Mouse (Mus musculus) small intestine, adult 2 months (tissue): Measurements from ENCODE around the gene Srp68. TPM values are rescaled to one million over a fixed set of nuclear protein-coding genes. Genes with fewer than 3 reads are reported as not detected.

Experiments used
- H3K27ac ChIP-seq: fragments of 200-500 bp; 2 replicates; pipeline ENCODE4 v1.5.1; 2012; ENCODE audit warnings: low read depth, low read length, control low read depth, inconsistent platforms; ENCODE audit not compliant: insufficient read depth
- H3K27me3 ChIP-seq: fragments of 200-500 bp; 2 replicates; pipeline ENCODE4 v1.6.1; 2012; ENCODE audit warnings: mild to moderate bottlenecking, moderate library complexity, low read length, inconsistent platforms; ENCODE audit not compliant: control insufficient read depth, insufficient read depth
- H3K36me3 ChIP-seq: fragments of 200-500 bp; 2 replicates; pipeline ENCODE4 v1.6.1; 2012; ENCODE audit warnings: mild to moderate bottlenecking, low read length, control low read depth, inconsistent platforms; ENCODE audit not compliant: control insufficient read depth, insufficient read depth
- H3K4me1 ChIP-seq: fragments of 200-500 bp; 2 replicates; pipeline ENCODE4 v1.6.1; 2012; ENCODE audit warnings: low read length, inconsistent platforms, mixed read lengths; ENCODE audit not compliant: control insufficient read depth, insufficient read depth, insufficient read length
- H3K4me3 ChIP-seq: fragments of 200-500 bp; 2 replicates; pipeline ENCODE4 v1.5.1; 2012; ENCODE audit warnings: low read depth, mild to moderate bottlenecking, control low read depth, inconsistent platforms, low read length, moderate library complexity
- CTCF ChIP-seq: fragments of 200-500 bp; IDR thresholded peaks from 2 replicates; pipeline ENCODE4 v1.5.1; 2012; ENCODE audit warnings: low read depth, mild to moderate bottlenecking, control low read depth, inconsistent platforms, low read length, moderate library complexity, mixed read lengths; ENCODE audit not compliant: insufficient replicate concordance, insufficient read length; ENCODE audit errors: extremely low read depth
- POLR2A ChIP-seq: fragments of 200-500 bp; IDR thresholded peaks from 2 replicates; pipeline ENCODE4 v1.6.1; 2012; ENCODE audit warnings: low read depth, mild to moderate bottlenecking, control low read depth, inconsistent platforms, low read length, moderate library complexity
- WGBS: fragments of 180-500 bp; shearing (Covaris S2); methylation state at CpG from one replicate; pipeline ENCODE4 v1.1.7; 2018; 5-methylcytosine and 5-hydroxymethylcytosine counted together
- polyA plus RNA-seq: library from polyadenylated mRNA; depleted of rRNA; stranded (reverse); fragments of >200 nt; gene quantifications from 2 replicates; pipeline ENCODE4 v1.2.3, GENCODE M21; 2012

Srp68 gene
- polyA plus RNA-seq, 1 experiment = 39.0 TPM

GRCm38 (mm10) chr11:116272589-116273468, 1.2 kb downstream of the Srp68 start:
- Histone ChIP-seq H3K36me3 (peaks cover 11% of the 10 kb centered on the region), H3K4me1 (peaks cover 5% of the 10 kb centered on the region), H3K4me3 (peak overlapping the region; percentile 84), H3K27me3 (no peaks in the 10 kb centered on the region), H3K27ac (no peak overlapping the region)
- TF ChIP-seq CTCF (no peak), POLR2A (no peak)
- 27% methylated on average over 12 of the region's 12 CpGs for WGBS

GRCm38 (mm10) chr11:116269560-116269959, 4.5 kb downstream of the Srp68 start:
- TF ChIP-seq POLR2A (no peak), CTCF (no peak)
- Histone ChIP-seq H3K4me3 (no peak overlapping the region), H3K4me1 (peaks cover 10% of the 10 kb centered on the region), H3K36me3 (peaks cover 35% of the 10 kb centered on the region), H3K27ac (no peak overlapping the region), H3K27me3 (no peaks in the 10 kb centered on the region)
- WGBS = 87% methylated on average over 8 of the region's 8 CpGs

- peaks cover 45% of the 10 kb centered on the region for H3K36me3 ChIP-seq
- H3K4me1 ChIP-seq = peaks cover 10% of the 10 kb centered on the region
These were observed 5.7 kb downstream of the Srp68 start for GRCm38 (mm10) chr11:116268313-116268712.

DNA sequence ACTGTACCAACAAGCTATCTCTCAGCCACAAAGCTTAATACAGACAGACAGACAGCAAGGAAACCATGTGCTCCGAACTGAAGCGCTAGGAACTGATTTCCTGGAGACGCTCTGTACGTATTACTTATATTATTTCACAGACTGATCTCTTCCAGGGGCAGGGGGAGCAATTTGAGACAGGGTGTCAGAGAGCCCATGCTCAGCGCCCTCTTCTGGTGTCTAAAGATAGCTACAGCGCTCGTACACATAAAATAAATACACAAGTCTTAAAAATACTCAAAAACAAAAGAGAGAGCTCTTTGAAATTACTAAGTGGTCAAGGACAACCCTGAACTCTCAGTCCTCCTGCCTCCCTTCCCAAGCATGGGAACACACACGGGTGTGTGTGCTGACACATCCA, 6.4 kb downstream of the Srp68 start:
- H3K27ac ChIP-seq = no peak overlapping the region

More at GRCm38 (mm10) chr11:116268313-116268712, 5.7 kb downstream of the Srp68 start:
- peak overlapping the region; percentile 49; the same call in 1 of the 2 replicates for H3K27ac ChIP-seq
- TF ChIP-seq POLR2A = no peak
- no peak for TF ChIP-seq CTCF
- WGBS = 66% methylated on average over 6 of the region's 6 CpGs
- H3K4me3 ChIP-seq = no peak overlapping the region
- H3K27me3 ChIP-seq = no peaks in the 10 kb centered on the region

DNA sequence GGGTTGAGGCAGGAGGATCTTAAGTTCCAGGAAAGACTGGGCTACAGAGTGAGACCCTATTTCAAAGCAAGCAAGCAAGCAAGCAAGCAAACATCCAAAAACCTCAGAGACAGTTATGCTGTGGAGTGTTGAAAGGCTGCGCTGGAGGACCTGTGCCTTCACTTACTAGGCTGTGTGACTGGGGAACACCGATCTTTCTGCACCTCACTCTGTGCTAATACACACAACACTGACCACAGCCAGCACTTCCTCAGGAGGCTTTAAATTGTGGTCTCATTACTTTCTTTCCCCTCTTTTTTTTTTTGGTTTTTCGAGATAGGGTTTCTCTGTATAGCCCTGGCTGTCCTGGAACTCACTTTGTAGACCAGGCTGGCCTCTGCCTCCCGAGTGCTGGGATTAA, 8.2 kb downstream of the Srp68 start:
- Histone ChIP-seq H3K27ac (no peak overlapping the region), H3K4me3 (no peak overlapping the region), H3K27me3 (no peaks in the 10 kb centered on the region), H3K36me3 (peaks cover 63% of the 10 kb centered on the region), H3K4me1 (peaks cover 8% of the 10 kb centered on the region)
- TF ChIP-seq POLR2A = no peak
- no peak for TF ChIP-seq CTCF
- 88% methylated on average over 4 of the region's 4 CpGs for WGBS

More for the DNA sequence above, 6.4 kb downstream of the Srp68 start:
- Histone ChIP-seq H3K36me3 (peaks cover 51% of the 10 kb centered on the region), H3K27me3 (no peaks in the 10 kb centered on the region), H3K4me3 (no peak overlapping the region), H3K4me1 (peaks cover 8% of the 10 kb centered on the region)
- WGBS = 85% methylated on average over 8 of the region's 8 CpGs
- TF ChIP-seq CTCF (peak; percentile 33; the same call in 1 of the 2 replicates), POLR2A (no peak)

- no peak overlapping the region for H3K27ac ChIP-seq
- H3K4me1 ChIP-seq = peaks cover 8% of the 10 kb centered on the region
- TF ChIP-seq POLR2A (no peak), CTCF (no peak)
- no peaks in the 10 kb centered on the region for H3K27me3 ChIP-seq
- no peak overlapping the region for H3K4me3 ChIP-seq
- 75% methylated on average over 11 of the region's 11 CpGs for WGBS
- peaks cover 66% of the 10 kb centered on the region for H3K36me3 ChIP-seq
These were observed 8.7 kb downstream of the Srp68 start for GRCm38 (mm10) chr11:116265352-116265751.

DNA sequence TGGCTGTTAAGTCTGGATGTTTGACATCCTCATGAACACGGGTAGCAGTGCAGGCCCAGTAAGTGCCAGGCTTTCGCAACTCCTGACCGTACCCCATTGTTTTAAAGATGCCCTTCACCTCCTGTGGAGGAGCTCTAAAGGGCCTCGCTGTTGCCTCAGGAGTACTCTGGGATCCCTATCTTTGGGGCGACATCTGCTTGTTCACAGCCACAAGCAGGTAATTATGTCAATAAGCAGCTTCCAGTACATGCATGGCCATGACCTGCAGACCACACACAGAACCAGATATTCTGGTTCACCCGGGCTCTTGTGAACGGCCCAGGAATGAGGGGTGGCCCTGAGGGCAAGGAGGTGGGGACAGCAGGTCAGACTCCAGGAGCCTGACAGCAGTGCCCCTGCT, 13.8 kb downstream of the Srp68 start:
- H3K4me3 ChIP-seq = no peak overlapping the region
- no peaks in the 10 kb centered on the region for H3K4me1 ChIP-seq
- H3K27me3 ChIP-seq = no peaks in the 10 kb centered on the region
- TF ChIP-seq CTCF (no peak), POLR2A (no peak)
- peaks cover 77% of the 10 kb centered on the region for H3K36me3 ChIP-seq
- 69% methylated on average over 7 of the region's 7 CpGs for WGBS
- no peak overlapping the region for H3K27ac ChIP-seq
